Mouse (Mus musculus) E14TG2a.4 (cell line): Measurements from ENCODE around the gene Fmo1.

Experiments
- CTCF ChIP-seq: conservative IDR thresholded peaks from 2 replicates; pipeline ENCODE4 v1.5.1; 2014; ENCODE audit warnings: low read length
- POU5F1 ChIP-seq: IDR thresholded peaks from 2 replicates; pipeline ENCODE4 v1.6.1; 2014; ENCODE audit warnings: low read length, borderline replicate concordance

DNA sequence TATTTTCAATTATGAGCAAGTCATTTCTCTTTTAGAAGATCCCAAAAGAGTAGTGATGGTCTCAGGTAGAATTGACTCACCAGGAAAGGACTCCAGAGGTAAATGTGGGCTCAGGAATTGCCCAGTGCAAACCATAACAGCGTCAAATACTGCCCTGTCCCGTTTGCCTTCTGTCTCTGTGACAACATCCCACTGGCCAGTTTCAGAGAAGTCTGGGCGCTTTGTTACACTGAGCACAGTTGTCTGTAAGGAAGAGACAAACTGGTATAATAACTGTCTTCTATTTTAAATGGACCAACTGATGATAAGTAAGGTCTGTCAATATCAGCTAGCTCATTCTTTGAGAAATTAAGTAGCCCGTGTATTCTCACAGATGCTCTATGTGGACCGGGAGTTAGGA, 59.0 kb downstream of the Fmo1 start:
- TF ChIP-seq CTCF (no peak), POU5F1 (no peak)
